Mouse (Mus musculus) intestine, embryonic 15.5 days (tissue): ENCODE results near the gene Gm38655. TPM values are rescaled to one million over a fixed set of nuclear protein-coding genes. Genes with fewer than 3 reads are reported as not detected.
"Not testable (repeated sequence)": the region's sequence is repeated elsewhere in the genome, so short reads cannot be mapped to it uniquely, and the experiment has no call there.

ENCODE experiments used
- ATAC-seq: fragments of 200-750 bp; cut with Nextera tagmentation; 2 replicates; pipeline ENCODE4 v1.8.0; 2017; ENCODE audit warnings: moderate TSS enrichment, moderate library complexity
- H3K27ac ChIP-seq: fragments of 300-500 bp; sonication (generic); 2 replicates; pipeline ENCODE4 v1.5.1; 2015; ENCODE audit warnings: mild to moderate bottlenecking, inconsistent platforms
- H3K27me3 ChIP-seq: fragments of 300-500 bp; sonication (generic); replicated peaks from 2 replicates; pipeline ENCODE4 v1.6.1; 2015; ENCODE audit warnings: inconsistent platforms
- H3K36me3 ChIP-seq: fragments of 300-500 bp; sonication (generic); 2 replicates; pipeline ENCODE4 v1.6.1; 2015; ENCODE audit warnings: inconsistent platforms
- H3K4me1 ChIP-seq: fragments of 300-500 bp; sonication (generic); replicated peaks from 2 replicates; pipeline ENCODE4 v1.6.1; 2015; ENCODE audit warnings: inconsistent platforms
- H3K4me2 ChIP-seq: fragments of 300-500 bp; sonication (generic); replicated peaks from 2 replicates; pipeline ENCODE4 v1.6.1; 2015; ENCODE audit warnings: mild to moderate bottlenecking, inconsistent platforms
- H3K4me3 ChIP-seq: fragments of 300-500 bp; sonication (generic); replicated peaks from 2 replicates; pipeline ENCODE4 v1.5.1; 2015; ENCODE audit warnings: inconsistent platforms
- H3K9ac ChIP-seq: fragments of 300-500 bp; sonication (generic); 2 replicates; pipeline ENCODE4 v1.6.1; 2015; ENCODE audit warnings: inconsistent platforms
- H3K9me3 ChIP-seq: fragments of 300-500 bp; sonication (generic); 2 replicates; pipeline ENCODE4 v1.6.1; 2016; ENCODE audit warnings: inconsistent platforms
- WGBS: fragments of 180-500 bp; shearing (Covaris S2); methylation state at CpG from one replicate; pipeline ENCODE4 v1.1.7; 2015; 5-methylcytosine and 5-hydroxymethylcytosine counted together
- polyA plus RNA-seq: library from polyadenylated mRNA; unstranded; fragments of >200 nt; fragmentation: Nextera tagmentation; extraction: Ambion mirVana; gene quantifications from 2 replicates; pipeline ENCODE4 v1.2.1, GENCODE M21; 2015

Gm38655 gene
- polyA plus RNA-seq, 1 experiment from 2014 or later: 1.2 TPM

DNA sequence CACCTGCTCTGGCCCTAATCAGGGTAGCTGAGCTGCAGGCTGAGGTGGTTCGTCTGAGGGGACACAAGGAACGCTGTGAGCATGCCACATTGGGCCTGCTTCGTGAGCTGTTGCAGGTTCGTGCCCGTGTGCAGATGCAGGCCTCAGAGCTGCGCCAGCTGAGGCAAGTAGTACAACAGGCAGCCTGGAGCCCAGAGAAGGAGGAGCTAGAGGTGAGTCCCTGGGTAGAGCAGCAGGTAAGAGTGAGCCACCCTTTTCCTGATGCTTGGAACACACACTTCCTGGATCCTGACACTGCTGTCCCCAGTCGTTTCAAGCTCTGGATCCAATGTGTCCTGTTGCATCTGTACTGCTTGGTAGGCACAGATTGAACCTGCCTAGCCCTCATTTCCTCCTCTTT is 11.9 kb downstream of the Gm38655 start:
- 73% methylated on average over 7 of the region's 7 CpGs for WGBS
- no peak overlapping the region for H3K4me3 ChIP-seq
- H3K9ac ChIP-seq: no peak overlapping the region
- H3K27me3 ChIP-seq: no peaks in the 10 kb centered on the region
- 0 out of 2 replicates have a peak, but pooled peaks cover 6% of the 10 kb centered on the region for H3K36me3 ChIP-seq
- peaks cover 5% of the 10 kb centered on the region; the same call in 1 of the 2 replicates for H3K4me1 ChIP-seq
- no peak overlapping the region for H3K4me2 ChIP-seq
- ATAC-seq: no peak
- no peaks in the 10 kb centered on the region for H3K9me3 ChIP-seq
- no peak overlapping the region for H3K27ac ChIP-seq

DNA sequence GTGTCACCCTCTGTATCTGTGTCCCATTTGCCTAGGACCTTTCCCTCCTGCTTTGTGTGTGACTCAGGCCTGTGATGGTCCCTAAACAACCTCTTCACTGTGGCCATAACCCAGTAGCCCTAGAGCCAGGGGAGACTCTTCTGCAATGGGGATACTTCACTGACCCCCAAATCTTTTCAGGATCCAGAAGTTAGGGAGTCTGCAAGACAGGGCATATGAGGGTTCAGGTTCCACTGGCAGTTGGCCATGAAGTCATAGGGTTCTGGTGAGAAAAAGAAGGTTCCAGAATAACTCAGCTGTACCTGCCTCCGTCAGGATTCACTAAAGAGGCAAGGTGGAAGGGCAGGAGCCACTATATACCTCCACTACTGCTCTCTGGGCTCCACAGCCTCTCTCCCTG is 13.1 kb downstream of the Gm38655 start, which contains the start of gene Ccdc154:
Gene Ccdc154 (plus strand): TSS at position 301 of the 400 bp plus-strand sequence.
- Histone ChIP-seq H3K27ac (no peak within 1 kb of the TSS), H3K9ac (no peak within 1 kb of the TSS), H3K4me3 (no peak within 1 kb of the TSS), H3K27me3 (no peaks in the 10 kb centered on the region), H3K36me3 (0 out of 2 replicates have a peak, but pooled peaks cover 8% of the 10 kb centered on the region), H3K4me1 (peaks cover 3% of the 10 kb centered on the region; the same call in 1 of the 2 replicates), H3K4me2 (no peak within 1 kb of the TSS), H3K9me3 (no peaks in the 10 kb centered on the region)
- ATAC-seq: no peak
- 89% methylated on average over 1 of the region's 1 CpGs for WGBS

DNA sequence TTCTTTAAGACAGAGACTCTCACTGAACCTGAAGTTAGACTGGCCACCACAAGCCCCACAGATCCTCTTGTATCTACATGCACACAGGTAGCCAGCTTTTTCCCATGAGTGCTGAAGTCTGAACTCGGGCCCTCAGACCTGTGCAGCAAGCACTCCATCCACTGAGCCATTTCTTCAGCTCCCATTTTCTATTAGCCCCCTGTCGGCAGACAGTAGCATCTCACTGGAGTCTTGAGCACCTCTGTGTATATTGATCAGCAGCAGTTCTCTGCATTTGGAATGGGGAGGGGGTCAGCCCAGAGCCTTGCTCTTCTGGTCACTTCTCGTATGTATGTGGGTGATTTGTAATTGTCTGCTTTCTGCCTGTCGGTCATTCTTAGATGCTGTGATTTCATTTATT is 35.3 kb downstream of the Gm38655 start:
- H3K27ac ChIP-seq: no peak overlapping the region
- H3K9me3 ChIP-seq: no peaks in the 10 kb centered on the region
- WGBS: 63% methylated on average over 4 of the region's 4 CpGs
- H3K36me3 ChIP-seq: no peaks in the 10 kb centered on the region
- H3K4me1 ChIP-seq: 0 out of 2 replicates have a peak, but pooled peaks cover 2% of the 10 kb centered on the region
- ATAC-seq: no peak
- no peak overlapping the region for H3K4me2 ChIP-seq
- H3K4me3 ChIP-seq: no peak overlapping the region
- no peak overlapping the region for H3K9ac ChIP-seq
- H3K27me3 ChIP-seq: no peaks in the 10 kb centered on the region

DNA sequence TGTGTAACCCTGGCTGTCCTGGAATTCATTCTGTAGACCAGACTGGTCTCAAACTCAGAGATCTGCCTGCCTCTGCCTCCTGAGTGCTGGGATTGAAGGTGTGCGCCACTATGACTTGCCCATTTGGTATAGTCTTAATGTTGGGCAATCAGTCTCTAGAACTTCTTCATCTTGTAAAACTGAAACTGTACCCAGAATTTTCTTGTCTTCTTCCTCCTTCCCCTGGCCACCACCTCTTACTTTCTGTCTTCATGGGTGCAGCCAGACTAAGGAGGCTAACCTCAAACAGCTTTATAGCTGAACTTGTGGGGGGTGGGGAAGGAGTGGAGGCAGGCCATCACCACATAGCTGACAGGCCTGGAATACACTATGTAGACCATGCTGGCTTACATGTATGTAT is 36.5 kb downstream of the Gm38655 start:
- no peak overlapping the region for H3K9ac ChIP-seq
- WGBS: 100% methylated on average over 1 of the region's 1 CpGs
- ATAC-seq: no peak
- no peak overlapping the region for H3K4me3 ChIP-seq
- H3K4me2 ChIP-seq: no peak overlapping the region
- H3K9me3 ChIP-seq: no peaks in the 10 kb centered on the region
- no peaks in the 10 kb centered on the region for H3K27me3 ChIP-seq
- H3K4me1 ChIP-seq: peaks cover 11% of the 10 kb centered on the region
- no peak overlapping the region for H3K27ac ChIP-seq
- H3K36me3 ChIP-seq: no peaks in the 10 kb centered on the region

DNA sequence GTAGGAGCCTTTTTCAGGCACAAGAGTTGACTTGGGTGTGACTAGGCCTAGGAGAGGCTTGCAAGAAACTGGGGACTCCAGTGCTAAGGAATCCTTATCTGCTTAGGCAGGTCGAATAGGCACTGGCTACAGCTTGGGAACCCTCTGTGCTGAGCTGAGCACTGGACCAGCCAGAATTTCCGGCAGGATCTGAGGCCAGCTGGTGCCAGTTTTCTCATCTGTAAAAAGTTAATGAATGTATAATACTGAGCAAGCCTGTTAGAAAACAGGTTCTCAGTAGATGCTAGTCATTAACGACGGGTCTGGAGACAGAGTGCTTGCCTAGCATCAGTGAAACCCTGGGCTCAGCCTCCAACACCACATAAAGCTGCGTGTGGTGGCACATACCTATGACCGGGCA is 39.6 kb downstream of the Gm38655 start:
- Histone ChIP-seq H3K4me3 (no peak overlapping the region), H3K27ac (no peak overlapping the region), H3K27me3 (no peaks in the 10 kb centered on the region), H3K36me3 (no peaks in the 10 kb centered on the region), H3K9me3 (no peaks in the 10 kb centered on the region), H3K4me2 (no peak overlapping the region), H3K4me1 (peaks cover 10% of the 10 kb centered on the region), H3K9ac (no peak overlapping the region)
- ATAC-seq: no peak
- 89% methylated on average over 6 of the region's 6 CpGs for WGBS

DNA sequence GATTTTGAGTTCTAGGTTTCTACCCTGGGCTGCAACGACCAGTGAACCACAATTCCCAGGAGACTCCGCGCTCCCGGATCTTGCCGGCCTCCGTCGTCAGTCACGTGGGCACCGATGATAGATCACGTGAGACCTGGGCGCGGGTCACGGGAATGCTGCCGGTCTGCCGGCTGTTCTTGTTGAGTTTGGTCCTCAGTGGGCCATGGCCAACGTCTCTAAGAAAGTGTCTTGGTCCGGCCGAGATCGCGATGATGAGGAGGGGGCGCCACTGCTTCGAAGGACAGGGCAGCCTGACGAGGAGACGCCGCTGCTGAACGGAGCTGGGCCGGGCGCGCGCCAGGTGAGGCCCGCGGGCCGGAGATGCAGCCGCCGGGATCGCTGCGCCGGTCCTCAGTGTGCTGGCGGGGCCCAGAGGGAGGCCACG is 42.0 kb downstream of the Gm38655 start, which contains the start of gene Clcn7:
Gene Clcn7 (plus strand): TSS at position 117 of the 424 bp plus-strand sequence.
- H3K27me3 ChIP-seq: no peaks in the 10 kb centered on the region
- no peaks in the 10 kb centered on the region for H3K9me3 ChIP-seq
- under 1% methylated on average over 40 of the region's 40 CpGs for WGBS
- H3K4me3 ChIP-seq: peak within 1 kb of the TSS; percentile 84
- H3K4me1 ChIP-seq: peaks cover 10% of the 10 kb centered on the region
- peak within 1 kb of the TSS; percentile 77 for H3K9ac ChIP-seq
- peak; percentile 96 for ATAC-seq
- H3K27ac ChIP-seq: no peak within 1 kb of the TSS
- no peaks in the 10 kb centered on the region for H3K36me3 ChIP-seq
- peak within 1 kb of the TSS; percentile 68 for H3K4me2 ChIP-seq

DNA sequence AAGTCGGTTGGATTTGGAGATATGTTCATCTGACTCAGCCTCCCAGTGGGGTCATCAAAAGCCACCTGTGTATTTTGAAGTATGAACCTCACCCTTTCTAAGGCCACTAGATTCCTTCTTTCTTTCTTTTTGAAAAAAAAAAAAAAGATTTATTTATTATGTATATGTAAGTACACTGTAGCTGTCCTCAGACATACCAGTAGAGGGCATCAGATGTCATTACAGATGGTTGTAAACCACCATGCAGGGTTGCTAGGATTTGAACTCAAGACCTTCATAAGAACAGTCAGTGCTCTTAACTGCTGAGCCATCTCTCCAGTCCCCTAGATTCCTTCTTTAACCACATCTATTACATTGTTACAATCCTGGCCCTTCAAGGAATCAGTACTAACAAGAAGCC is 45.2 kb downstream of the Gm38655 start:
- Histone ChIP-seq H3K4me2 (no peak overlapping the region), H3K27me3 (no peaks in the 10 kb centered on the region), H3K9me3 (no peaks in the 10 kb centered on the region), H3K36me3 (no peaks in the 10 kb centered on the region), H3K9ac (no peak overlapping the region), H3K27ac (no peak overlapping the region), H3K4me3 (no peak overlapping the region), H3K4me1 (peaks cover 13% of the 10 kb centered on the region)
- WGBS: 97% methylated on average over 1 of the region's 1 CpGs
- ATAC-seq: no peak

DNA sequence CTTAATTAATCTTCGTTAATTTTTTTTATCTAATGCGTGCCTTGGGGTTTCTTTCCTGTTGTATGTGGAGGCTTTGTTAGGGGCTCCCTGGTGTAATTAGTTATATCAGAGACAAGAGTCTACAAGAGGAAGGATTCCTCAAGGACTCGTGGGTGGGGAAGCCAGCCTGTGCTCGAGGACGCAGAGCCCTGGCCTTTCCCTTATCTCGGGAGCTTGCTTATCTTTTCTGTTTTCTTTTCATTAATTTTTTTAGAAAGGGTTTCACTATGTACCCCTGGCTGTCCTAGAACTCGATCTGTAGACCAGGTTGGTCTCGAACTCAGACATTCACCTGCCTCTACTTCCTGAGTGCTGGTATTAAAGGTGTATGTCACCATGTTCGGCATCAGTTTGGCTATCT is 47.6 kb downstream of the Gm38655 start:
- 65% methylated on average over 9 of the region's 9 CpGs for WGBS
- no peak for ATAC-seq

DNA sequence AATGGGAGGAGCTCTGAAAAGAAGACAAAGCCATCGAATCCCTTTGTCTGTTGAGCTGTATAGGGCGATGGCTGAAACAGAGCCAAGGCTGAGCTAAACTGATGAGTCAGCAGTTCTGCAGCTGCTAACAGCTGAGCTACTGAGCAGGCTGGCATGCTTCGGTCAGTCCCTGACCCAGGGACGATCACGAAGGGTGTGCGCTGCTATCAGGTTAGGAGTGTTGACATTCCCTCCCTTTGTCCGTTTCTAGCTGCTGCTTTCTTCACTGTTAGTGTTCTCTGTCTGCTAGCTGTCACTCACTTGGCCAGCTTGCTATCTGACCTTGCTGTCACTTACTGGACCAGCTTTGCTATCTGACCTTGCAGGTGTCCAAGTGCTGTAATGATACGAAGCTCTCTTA is 48.2 kb downstream of the Gm38655 start:
- Histone ChIP-seq H3K9ac (no peak overlapping the region), H3K27ac (no peak overlapping the region), H3K4me1 (0 out of 2 replicates have a peak, but pooled peaks cover 2% of the 10 kb centered on the region), H3K36me3 (no peaks in the 10 kb centered on the region), H3K9me3 (no peaks in the 10 kb centered on the region), H3K27me3 (no peaks in the 10 kb centered on the region), H3K4me3 (no peak overlapping the region), H3K4me2 (no peak overlapping the region)
- WGBS: 47% methylated on average over 8 of the region's 8 CpGs
- peak; percentile 77 for ATAC-seq

More for the DNA sequence above, 47.6 kb downstream of the Gm38655 start:
- H3K36me3 ChIP-seq: no peaks in the 10 kb centered on the region
- H3K27ac ChIP-seq: no peak overlapping the region
- no peak overlapping the region for H3K4me3 ChIP-seq
- no peak overlapping the region for H3K9ac ChIP-seq
- H3K4me1 ChIP-seq: 0 out of 2 replicates have a peak, but pooled peaks cover 2% of the 10 kb centered on the region
- no peaks in the 10 kb centered on the region for H3K9me3 ChIP-seq
- no peaks in the 10 kb centered on the region for H3K27me3 ChIP-seq
- H3K4me2 ChIP-seq: no peak overlapping the region

DNA sequence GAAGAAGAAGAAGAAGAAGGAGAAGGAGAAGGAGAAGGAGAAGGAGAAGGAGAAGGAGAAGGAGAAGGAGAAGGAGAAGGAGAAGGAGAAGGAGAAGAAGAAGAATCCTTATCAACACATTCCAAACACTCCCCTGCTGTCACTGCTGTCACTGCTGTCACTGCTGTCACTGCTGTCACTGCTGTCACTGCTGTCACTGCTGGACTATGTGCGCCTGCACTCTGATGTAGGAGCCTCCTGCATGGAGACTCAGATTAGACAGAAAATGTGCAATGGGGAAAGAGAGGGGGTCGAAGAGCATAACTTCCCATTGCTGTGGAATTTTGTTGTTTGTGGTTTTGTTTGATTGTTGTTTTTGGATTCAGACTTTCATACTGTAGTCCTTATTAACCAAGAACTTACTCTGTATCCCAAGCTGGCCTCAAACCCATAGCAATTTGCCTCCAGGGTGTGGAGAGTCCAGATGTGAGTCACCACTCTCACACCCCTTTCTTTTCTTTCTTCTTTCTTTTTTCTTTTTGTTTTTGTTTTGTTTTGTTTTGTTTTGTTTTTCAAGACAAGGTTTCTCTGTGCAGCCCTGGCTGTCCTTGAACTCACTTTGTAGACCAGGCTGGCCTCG is 49.7 kb downstream of the Gm38655 start:
- ATAC-seq, H3K9ac ChIP-seq, H3K27ac ChIP-seq, H3K4me1 ChIP-seq, H3K9me3 ChIP-seq, H3K4me2 ChIP-seq, H3K27me3 ChIP-seq, H3K4me3 ChIP-seq, H3K36me3 ChIP-seq: not testable (repeated sequence)
- 63% methylated on average over 3 of the region's 3 CpGs for WGBS

DNA sequence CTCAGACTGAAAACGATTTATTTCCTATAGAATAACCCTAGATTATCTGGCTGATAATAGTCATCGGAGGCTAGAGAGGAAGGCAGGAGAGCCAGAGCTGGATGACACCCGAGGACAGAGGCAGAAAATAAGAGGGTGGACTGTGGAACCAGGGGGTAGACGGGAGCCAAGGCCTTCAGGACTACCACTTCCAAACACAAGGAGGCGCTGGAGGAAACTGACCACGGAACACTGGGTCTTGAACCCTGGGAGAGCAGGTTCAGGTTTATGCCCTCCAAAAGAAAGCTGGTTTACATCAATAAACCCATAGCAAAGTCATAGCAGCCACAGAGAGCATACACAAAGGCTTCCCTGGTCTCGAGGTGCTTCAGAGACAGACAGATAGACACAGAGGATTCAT is 51.3 kb downstream of the Gm38655 start:
- WGBS: 24% methylated on average over 7 of the region's 7 CpGs
- H3K4me1 ChIP-seq: 0 out of 2 replicates have a peak, but pooled peaks cover 2% of the 10 kb centered on the region
- no peak overlapping the region for H3K4me2 ChIP-seq
- H3K4me3 ChIP-seq: no peak overlapping the region
- H3K27ac ChIP-seq: no peak overlapping the region
- no peaks in the 10 kb centered on the region for H3K9me3 ChIP-seq
- H3K9ac ChIP-seq: no peak overlapping the region
- H3K27me3 ChIP-seq: no peaks in the 10 kb centered on the region
- no peaks in the 10 kb centered on the region for H3K36me3 ChIP-seq
- ATAC-seq: no peak
